Mouse (Mus musculus) small intestine, adult 2 months (tissue): ENCODE data around the gene Ddr2.

Experiments used
- CTCF ChIP-seq: fragments of 200-500 bp; IDR thresholded peaks from 2 replicates; pipeline ENCODE4 v1.5.1; 2012; ENCODE audit warnings: low read depth, mild to moderate bottlenecking, control low read depth, inconsistent platforms, low read length, moderate library complexity, mixed read lengths; ENCODE audit not compliant: insufficient replicate concordance, insufficient read length; ENCODE audit errors: extremely low read depth
- POLR2A ChIP-seq: fragments of 200-500 bp; IDR thresholded peaks from 2 replicates; pipeline ENCODE4 v1.6.1; 2012; ENCODE audit warnings: low read depth, mild to moderate bottlenecking, control low read depth, inconsistent platforms, low read length, moderate library complexity

- no peak for TF ChIP-seq CTCF
- TF ChIP-seq POLR2A = no peak
Observed at GRCm38 (mm10) chr1:170150870-170151269, 40.3 kb upstream of the Ddr2 start.
